Mouse (Mus musculus): Measurements from ENCODE around the gene Uxs1.
A peak's percentile ranks its signal among the peaks of the same experiment; 100 is the strongest.

Gene Uxs1

GRCm38 (mm10) chr1:43827763-43828194, at the start of gene Uxs1:
Gene Uxs1 (minus strand): TSS chr1:43827800.
- peak; percentile 98 for DNase-seq (ENCODE audit: low spot score in 2 of 2)

GRCm38 (mm10) chr1:43877233-43877632, 49.6 kb upstream of the Uxs1 start:
- DNase-seq (ENCODE audit: low spot score in 2 of 2): peak in 1 of 2 experiments; percentile 21

- DNase-seq (ENCODE audit: low spot score in 2 of 2): no peak
Measured at GRCm38 (mm10) chr1:43871116-43871515, 43.5 kb upstream of the Uxs1 start.

GRCm38 (mm10) chr1:43868510-43868909, 40.9 kb upstream of the Uxs1 start:
- no peak for DNase-seq (ENCODE audit: low spot score in 2 of 2)

GRCm38 (mm10) chr1:43864758-43865157, 37.2 kb upstream of the Uxs1 start:
- no peak for DNase-seq (ENCODE audit: low spot score in 2 of 2)

GRCm38 (mm10) chr1:43862614-43863013, 35.0 kb upstream of the Uxs1 start:
- no peak for DNase-seq (ENCODE audit: low spot score in 2 of 2)

GRCm38 (mm10) chr1:43858988-43859387, 31.4 kb upstream of the Uxs1 start:
- no peak for DNase-seq (ENCODE audit: low spot score in 2 of 2)

GRCm38 (mm10) chr1:43857656-43858055, 30.1 kb upstream of the Uxs1 start:
- no peak for DNase-seq (ENCODE audit: low spot score in 2 of 2)

- DNase-seq (ENCODE audit: low spot score in 2 of 2): no peak
Measured at GRCm38 (mm10) chr1:43855591-43855990, 28.0 kb upstream of the Uxs1 start.

GRCm38 (mm10) chr1:43843398-43843797, 15.8 kb upstream of the Uxs1 start:
- no peak for DNase-seq (ENCODE audit: low spot score in 2 of 2)

GRCm38 (mm10) chr1:43837236-43837635, 9.6 kb upstream of the Uxs1 start:
- DNase-seq (ENCODE audit: low spot score in 2 of 2): no peak

GRCm38 (mm10) chr1:43830096-43830495, 2.5 kb upstream of the Uxs1 start:
- DNase-seq (ENCODE audit: low spot score in 2 of 2): no peak

- peak; percentile 15 to 22 for DNase-seq (ENCODE audit: low spot score in 2 of 2)
Measured at GRCm38 (mm10) chr1:43827002-43827762, 418 bp downstream of the Uxs1 start.

- no peak for DNase-seq (ENCODE audit: low spot score in 2 of 2)
Measured at GRCm38 (mm10) chr1:43826628-43827001, 985 bp downstream of the Uxs1 start.

GRCm38 (mm10) chr1:43823406-43823805, 4.2 kb downstream of the Uxs1 start:
- DNase-seq (ENCODE audit: low spot score in 2 of 2): no peak

GRCm38 (mm10) chr1:43822586-43822985, 5.0 kb downstream of the Uxs1 start:
- no peak for DNase-seq (ENCODE audit: low spot score in 2 of 2)

- DNase-seq (ENCODE audit: low spot score in 2 of 2): no peak
Measured at GRCm38 (mm10) chr1:43821804-43822203, 5.8 kb downstream of the Uxs1 start.

GRCm38 (mm10) chr1:43820571-43820970, 7.0 kb downstream of the Uxs1 start:
- no peak for DNase-seq (ENCODE audit: low spot score in 2 of 2)

- no peak for DNase-seq (ENCODE audit: low spot score in 2 of 2)
Measured at GRCm38 (mm10) chr1:43819091-43819490, 8.5 kb downstream of the Uxs1 start.

GRCm38 (mm10) chr1:43818356-43818755, 9.2 kb downstream of the Uxs1 start:
- no peak for DNase-seq (ENCODE audit: low spot score in 2 of 2)

- no peak for DNase-seq (ENCODE audit: low spot score in 2 of 2)
Measured at GRCm38 (mm10) chr1:43811764-43812163, 15.8 kb downstream of the Uxs1 start.

- DNase-seq (ENCODE audit: low spot score in 2 of 2): no peak
Measured at GRCm38 (mm10) chr1:43811055-43811454, 16.5 kb downstream of the Uxs1 start.

GRCm38 (mm10) chr1:43809351-43809750, 18.2 kb downstream of the Uxs1 start:
- no peak for DNase-seq (ENCODE audit: low spot score in 2 of 2)
